In the genomic region with DNA sequence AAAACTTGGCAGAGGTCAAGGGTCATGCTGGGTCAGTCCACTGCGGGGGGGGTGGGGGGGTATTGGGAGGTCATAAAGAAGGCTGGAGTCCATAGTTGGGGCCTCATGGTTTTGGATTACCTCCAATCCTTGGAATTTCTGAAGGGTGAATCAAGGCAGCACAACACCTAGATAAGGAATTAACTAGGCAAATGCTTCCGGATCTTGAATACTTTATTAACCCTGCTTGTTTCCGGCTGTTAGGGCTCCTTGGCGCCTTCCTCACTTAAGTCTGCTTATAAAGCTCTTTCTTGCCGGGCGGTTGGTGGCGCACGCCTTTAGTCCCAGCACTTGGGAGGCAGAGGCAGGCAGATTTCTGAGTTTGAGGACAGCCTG, we compare ENCODE assay signal across 7 mouse cellular contexts. TPM values are rescaled to one million over a fixed set of nuclear protein-coding genes. Genes with fewer than 3 reads are reported as not detected.
A peak's percentile ranks its signal among the peaks of the same experiment; 100 is the strongest.
DNase-seq lines count a peak whose midpoint lies in the region; ATAC-seq lines count a peak whose summit lies in the region.

No protein-coding gene starts in this region.

- H3K27me3 ChIP-seq in heart, embryonic 16.5 days (ENCODE audit: control insufficient read depth, insufficient read depth, low read length): no peaks in the 10 kb centered on the region
- H3K27me3 ChIP-seq in limb, embryonic 15.5 days: no peaks in the 10 kb centered on the region

- peak overlapping the region; percentile 89 for H3K4me3 ChIP-seq in heart, embryonic 16.5 days (ENCODE audit: low read length)
- H3K4me3 ChIP-seq in limb, embryonic 15.5 days: peak overlapping the region; percentile 82

- H3K4me2 ChIP-seq in heart, embryonic 16.5 days (ENCODE audit: low read depth, low read length): peak overlapping the region; percentile 68
- peak overlapping the region; percentile 56 for H3K4me2 ChIP-seq in limb, embryonic 15.5 days

- peak overlapping the region; percentile 93 for H3K9ac ChIP-seq in heart, embryonic 16.5 days (ENCODE audit: low read length)
- peak overlapping the region; percentile 87; the same call in 1 of the 2 replicates for H3K9ac ChIP-seq in limb, embryonic 15.5 days

- H3K9me3 ChIP-seq in heart, embryonic 16.5 days (replicated peaks; ENCODE audit: control insufficient read depth, low read length): no peaks in the 10 kb centered on the region
- no peaks in the 10 kb centered on the region for H3K9me3 ChIP-seq in limb, embryonic 15.5 days

- peaks cover 17% of the 10 kb centered on the region for H3K4me1 ChIP-seq in heart, embryonic 16.5 days (ENCODE audit: control insufficient read depth, insufficient read depth, low read length)
- H3K4me1 ChIP-seq in limb, embryonic 15.5 days: peaks cover 14% of the 10 kb centered on the region

- H3K36me3 ChIP-seq in heart, embryonic 16.5 days (ENCODE audit: control insufficient read depth, insufficient read depth): peaks cover 22% of the 10 kb centered on the region
- peaks cover 25% of the 10 kb centered on the region for H3K36me3 ChIP-seq in limb, embryonic 15.5 days

- no peak for ATAC-seq in monocyte, adult 5-6 weeks (replicated peaks; ENCODE audit: insufficient number of reproducible peaks, low FRiP score, low TSS enrichment, poor library complexity, severe bottlenecking)
- ATAC-seq in heart, embryonic 16.5 days (replicated peaks; ENCODE audit: extremely low read depth, insufficient read depth, low FRiP score): no peak
- ATAC-seq in limb, embryonic 15.5 days (ENCODE audit: insufficient number of reproducible peaks, low FRiP score, low TSS enrichment, low read depth): no peak
- no peak; the same call in 1 of the 2 replicates for ATAC-seq in megakaryocyte progenitor cell, adult 5-6 weeks (replicated peaks; ENCODE audit: poor library complexity)

- peak; percentile 14 to 26 for DNase-seq in monocyte, adult 2 months (ENCODE audit: low read depth in 1 of 2, low spot score in 2 of 2)
- peak; percentile 61 for DNase-seq in cerebellum, adult 9-10 months
- peak; percentile 8 for DNase-seq in ovary, postnatal 14 days (ENCODE audit: low spot score)

- WGBS in heart, embryonic 16.5 days: 35% methylated on average over 8 of the region's 8 CpGs
- WGBS in limb, embryonic 15.5 days: 26% methylated on average over 8 of the region's 8 CpGs

- H3K27ac ChIP-seq in heart, embryonic 16.5 days (ENCODE audit: low read length): peak overlapping the region; percentile 99
- peak overlapping the region; percentile 99 for H3K27ac ChIP-seq in limb, embryonic 15.5 days

RNA-seq across cellular contexts. Expression of a gene that starts 1.2 kb away (rescaled TPM):
- 12.3 to 47.6 TPM (median 26.1 TPM) in 3 replicates for total RNA-seq in monocyte, adult 5-6 weeks (2017)
- polyA plus RNA-seq in heart, embryonic 16.5 days (2015; fragmentation: Nextera tagmentation; extraction: Ambion mirVana): 27.7 and 29.8 TPM in 2 replicates
- polyA plus RNA-seq in limb, embryonic 15.5 days (2015; fragmentation: Nextera tagmentation; extraction: Ambion mirVana): 37.6 and 40.0 TPM in 2 replicates
- 64.0 and 78.0 TPM in 2 replicates for total RNA-seq in megakaryocyte progenitor cell, adult 5-6 weeks (2015)
- total RNA-seq in megakaryocyte progenitor cell, adult 5-6 weeks (2017): 20.6 and 24.1 TPM in 2 replicates

RNA-seq across cellular contexts. Expression of a gene that starts 6.4 kb away (rescaled TPM):
- 2.3 to 18.1 TPM (median 5.0 TPM) in 3 replicates for total RNA-seq in monocyte, adult 5-6 weeks (2017)
- 8.7 and 9.2 TPM in 2 replicates for polyA plus RNA-seq in heart, embryonic 16.5 days (2015; fragmentation: Nextera tagmentation; extraction: Ambion mirVana)
- polyA plus RNA-seq in limb, embryonic 15.5 days (2015; fragmentation: Nextera tagmentation; extraction: Ambion mirVana): 12.3 and 13.1 TPM in 2 replicates
- 26.3 and 26.8 TPM in 2 replicates for total RNA-seq in megakaryocyte progenitor cell, adult 5-6 weeks (2015)
- total RNA-seq in megakaryocyte progenitor cell, adult 5-6 weeks (2017): 4.8 and 5.9 TPM in 2 replicates

RNA-seq across cellular contexts. Expression of a gene that starts 34.0 kb away (rescaled TPM):
- total RNA-seq in monocyte, adult 5-6 weeks (2017): 27.9 to 55.8 TPM (median 33.5 TPM) in 3 replicates
- 8.3 and 8.9 TPM in 2 replicates for polyA plus RNA-seq in heart, embryonic 16.5 days (2015; fragmentation: Nextera tagmentation; extraction: Ambion mirVana)
- 13.7 and 16.0 TPM in 2 replicates for polyA plus RNA-seq in limb, embryonic 15.5 days (2015; fragmentation: Nextera tagmentation; extraction: Ambion mirVana)
- 90.7 and 101 TPM in 2 replicates for total RNA-seq in megakaryocyte progenitor cell, adult 5-6 weeks (2015)
- 19.5 and 20.0 TPM in 2 replicates for total RNA-seq in megakaryocyte progenitor cell, adult 5-6 weeks (2017)

RNA-seq across cellular contexts. Expression of a gene that starts 48.2 kb away (rescaled TPM):
- total RNA-seq in monocyte, adult 5-6 weeks (2017): 4.3 to 14.7 TPM (median 5.7 TPM) in 3 replicates
- polyA plus RNA-seq in heart, embryonic 16.5 days (2015; fragmentation: Nextera tagmentation; extraction: Ambion mirVana): 3.8 and 3.9 TPM in 2 replicates
- 8.7 and 12.1 TPM in 2 replicates for polyA plus RNA-seq in limb, embryonic 15.5 days (2015; fragmentation: Nextera tagmentation; extraction: Ambion mirVana)
- total RNA-seq in megakaryocyte progenitor cell, adult 5-6 weeks (2015): 1.7 TPM in 1 of 2 replicates, not detected in the other
- 2.3 and 2.5 TPM in 2 replicates for total RNA-seq in megakaryocyte progenitor cell, adult 5-6 weeks (2017)

RNA-seq across cellular contexts. Expression of a gene that starts 53.6 kb away (rescaled TPM):
- total RNA-seq in monocyte, adult 5-6 weeks (2017): 63.5 to 76.8 TPM (median 69.4 TPM) in 3 replicates
- polyA plus RNA-seq in heart, embryonic 16.5 days (2015; fragmentation: Nextera tagmentation; extraction: Ambion mirVana): 31.6 and 31.8 TPM in 2 replicates
- polyA plus RNA-seq in limb, embryonic 15.5 days (2015; fragmentation: Nextera tagmentation; extraction: Ambion mirVana): 37.4 and 45.2 TPM in 2 replicates
- total RNA-seq in megakaryocyte progenitor cell, adult 5-6 weeks (2015): 74.8 and 85.3 TPM in 2 replicates
- 22.6 and 27.2 TPM in 2 replicates for total RNA-seq in megakaryocyte progenitor cell, adult 5-6 weeks (2017)

Comparison
In these comparisons a context has a peak if more than half of its experiments do, and no peak if none do; other contexts are left out.
1. DNase-seq: peak in every context shown above with its lines; median percentile 61 in cerebellum, adult 9-10 months; 20 in monocyte, adult 2 months; 8 in ovary, postnatal 14 days.